Mouse (Mus musculus): ENCODE data around the gene Abcg4.
"Not testable (repeated sequence)": the region's sequence is repeated elsewhere in the genome, so short reads cannot be mapped to it uniquely, and the experiment has no call there.

Abcg4 gene

GRCm38 (mm10) chr9:44288076-44288958 is at the start of gene Abcg4:
Abcg4 (minus strand) TSS chr9:44288615.
- DNase-seq (ENCODE audit: low read depth): peak; percentile 33

GRCm38 (mm10) chr9:44337436-44338169 is 49.2 kb upstream of the Abcg4 start:
- DNase-seq (ENCODE audit: low read depth): no peak

- no peak for DNase-seq (ENCODE audit: low read depth)
These were observed 48.5 kb upstream of the Abcg4 start for GRCm38 (mm10) chr9:44336964-44337363.

- not testable (repeated sequence) for DNase-seq (ENCODE audit: low read depth)
These were observed 48.1 kb upstream of the Abcg4 start for GRCm38 (mm10) chr9:44336513-44336912.

GRCm38 (mm10) chr9:44336093-44336406 is 47.6 kb upstream of the Abcg4 start:
- no peak for DNase-seq (ENCODE audit: low read depth)

- DNase-seq (ENCODE audit: low read depth): peak; percentile 39
These were observed 47.1 kb upstream of the Abcg4 start for GRCm38 (mm10) chr9:44335331-44336092.

- peak; percentile 98 for DNase-seq (ENCODE audit: low read depth)
These were observed 46.2 kb upstream of the Abcg4 start, which contains the start of gene H2afx for GRCm38 (mm10) chr9:44334396-44335330. H2afx (plus strand) TSS chr9:44334694.

GRCm38 (mm10) chr9:44332918-44333638 is 44.7 kb upstream of the Abcg4 start:
- DNase-seq (ENCODE audit: low read depth): no peak

- DNase-seq (ENCODE audit: low read depth): no peak
These were observed 42.3 kb upstream of the Abcg4 start for GRCm38 (mm10) chr9:44330736-44331135.

- no peak for DNase-seq (ENCODE audit: low read depth)
These were observed 39.5 kb upstream of the Abcg4 start for GRCm38 (mm10) chr9:44327926-44328325.

GRCm38 (mm10) chr9:44327064-44327711 is 38.8 kb upstream of the Abcg4 start:
- DNase-seq (ENCODE audit: low read depth): no peak

- DNase-seq (ENCODE audit: low read depth): peak; percentile 91
These were observed 38.1 kb upstream of the Abcg4 start for GRCm38 (mm10) chr9:44326371-44327063.

- DNase-seq (ENCODE audit: low read depth): peak; percentile 42
These were observed 37.5 kb upstream of the Abcg4 start, which contains the start of gene Dpagt1 for GRCm38 (mm10) chr9:44325768-44326370. Dpagt1 (plus strand) TSS chr9:44326019.

- DNase-seq (ENCODE audit: low read depth): not testable (repeated sequence)
These were observed 36.8 kb upstream of the Abcg4 start for GRCm38 (mm10) chr9:44325032-44325767.

- DNase-seq (ENCODE audit: low read depth): no peak
These were observed 35.7 kb upstream of the Abcg4 start for GRCm38 (mm10) chr9:44324147-44324546.

- not testable (repeated sequence) for DNase-seq (ENCODE audit: low read depth)
These were observed 35.2 kb upstream of the Abcg4 start for GRCm38 (mm10) chr9:44323656-44324055.

- DNase-seq (ENCODE audit: low read depth): no peak
These were observed 32.4 kb upstream of the Abcg4 start for GRCm38 (mm10) chr9:44320799-44321133.
